Mouse (Mus musculus) forebrain, embryonic 15.5 days (tissue): ENCODE measurements around the gene Tcea2. TPM values are rescaled to one million over a fixed set of nuclear protein-coding genes. Genes with fewer than 3 reads are reported as not detected.

Source experiments
- ATAC-seq: fragments of 200-750 bp; cut with Nextera tagmentation; replicated peaks from 2 replicates; pipeline ENCODE4 v1.8.0; 2017; ENCODE audit warnings: mild to moderate bottlenecking, moderate TSS enrichment, moderate library complexity
- H3K27ac ChIP-seq: fragments of 300-500 bp; sonication (generic); replicated peaks from 2 replicates; pipeline ENCODE4 v1.5.1; 2015; ENCODE audit warnings: mild to moderate bottlenecking, inconsistent platforms
- H3K27me3 ChIP-seq: fragments of 300-500 bp; sonication (generic); 2 replicates; pipeline ENCODE4 v1.6.1; 2015; ENCODE audit warnings: inconsistent platforms
- H3K36me3 ChIP-seq: fragments of 300-500 bp; sonication (generic); 2 replicates; pipeline ENCODE4 v1.6.1; 2015; ENCODE audit warnings: mild to moderate bottlenecking, inconsistent platforms
- H3K4me1 ChIP-seq: fragments of 300-500 bp; sonication (generic); 2 replicates; pipeline ENCODE4 v1.6.1; 2015; ENCODE audit warnings: inconsistent platforms
- H3K4me2 ChIP-seq: fragments of 300-500 bp; sonication (generic); replicated peaks from 2 replicates; pipeline ENCODE4 v1.6.1; 2015; ENCODE audit warnings: mild to moderate bottlenecking, inconsistent platforms
- H3K4me3 ChIP-seq: fragments of 300-500 bp; sonication (generic); 2 replicates; pipeline ENCODE4 v1.5.1; 2015; ENCODE audit warnings: mild to moderate bottlenecking, inconsistent platforms
- H3K9ac ChIP-seq: fragments of 300-500 bp; sonication (generic); replicated peaks from 2 replicates; pipeline ENCODE4 v1.6.1; 2015; ENCODE audit warnings: mild to moderate bottlenecking, inconsistent platforms
- H3K9me3 ChIP-seq: fragments of 300-500 bp; sonication (generic); 2 replicates; pipeline ENCODE4 v1.6.1; 2016; ENCODE audit warnings: inconsistent platforms
- WGBS: fragments of 180-500 bp; shearing (Covaris S2); methylation state at CpG from one replicate; pipeline ENCODE4 v1.1.7; 2015; ENCODE audit warnings: mixed read lengths; 5-methylcytosine and 5-hydroxymethylcytosine counted together
- polyA plus RNA-seq: library from polyadenylated mRNA; unstranded; fragments of >200 nt; fragmentation: Nextera tagmentation; extraction: Ambion mirVana; gene quantifications from 2 replicates; pipeline ENCODE4 v1.2.1, GENCODE M21; 2015

The Tcea2 gene
- polyA plus RNA-seq, 1 experiment from 2014 or later = 44.8 TPM

- WGBS = 81% methylated on average over 3 of the region's 3 CpGs
- no peaks in the 10 kb centered on the region for H3K27me3 ChIP-seq
- no peak overlapping the region for H3K9ac ChIP-seq
- H3K4me1 ChIP-seq = peaks cover 21% of the 10 kb centered on the region
- 0 out of 2 replicates have a peak overlapping the region, but pooled peaks have one; percentile 67 for H3K4me3 ChIP-seq
- no peaks in the 10 kb centered on the region for H3K9me3 ChIP-seq
- peak overlapping the region; percentile 79 for H3K4me2 ChIP-seq
- no peak overlapping the region for H3K27ac ChIP-seq
- peaks cover 14% of the 10 kb centered on the region for H3K36me3 ChIP-seq
- ATAC-seq = no peak
Observed at GRCm38 (mm10) chr2:181692304-181692703, 12.2 kb downstream of the Tcea2 start.

GRCm38 (mm10) chr2:181693339-181694280 is 13.5 kb downstream of the Tcea2 start, which contains the start of gene Rgs19:
Rgs19 (minus strand) TSS chr2:181693977.
- Histone ChIP-seq H3K9me3 (no peaks in the 10 kb centered on the region), H3K27ac (peak within 1 kb of the TSS; percentile 25), H3K4me3 (peak within 1 kb of the TSS; percentile 67), H3K27me3 (no peaks in the 10 kb centered on the region), H3K4me1 (peaks cover 21% of the 10 kb centered on the region), H3K9ac (peak within 1 kb of the TSS; percentile 70), H3K4me2 (peak within 1 kb of the TSS; percentile 79), H3K36me3 (peaks cover 6% of the 10 kb centered on the region; the same call in 1 of the 2 replicates)
- ATAC-seq = peak; percentile 80
- under 1% methylated on average over 73 of the region's 75 CpGs for WGBS

GRCm38 (mm10) chr2:181694581-181694980 is 14.5 kb downstream of the Tcea2 start:
- H3K9ac ChIP-seq = no peak overlapping the region
- no peaks in the 10 kb centered on the region for H3K27me3 ChIP-seq
- no peak overlapping the region for H3K27ac ChIP-seq
- no peaks in the 10 kb centered on the region for H3K9me3 ChIP-seq
- 0 out of 2 replicates have a peak overlapping the region, but pooled peaks have one; percentile 79 for H3K4me2 ChIP-seq
- H3K36me3 ChIP-seq = no peaks in the 10 kb centered on the region
- ATAC-seq = no peak
- H3K4me3 ChIP-seq = peak overlapping the region; percentile 67; the same call in 1 of the 2 replicates
- WGBS = 87% methylated on average over 3 of the region's 3 CpGs
- H3K4me1 ChIP-seq = peaks cover 21% of the 10 kb centered on the region

- no peak for ATAC-seq
- Histone ChIP-seq H3K27me3 (no peaks in the 10 kb centered on the region), H3K4me3 (no peak overlapping the region), H3K27ac (no peak overlapping the region), H3K4me2 (no peak overlapping the region), H3K36me3 (no peaks in the 10 kb centered on the region), H3K9ac (no peak overlapping the region), H3K4me1 (peaks cover 21% of the 10 kb centered on the region), H3K9me3 (no peaks in the 10 kb centered on the region)
- 73% methylated on average over 1 of the region's 1 CpGs for WGBS
Observed at GRCm38 (mm10) chr2:181695776-181696175, 15.7 kb downstream of the Tcea2 start.

- Histone ChIP-seq H3K27ac (no peak overlapping the region), H3K36me3 (no peaks in the 10 kb centered on the region), H3K27me3 (no peaks in the 10 kb centered on the region), H3K4me3 (no peak overlapping the region), H3K4me1 (peaks cover 20% of the 10 kb centered on the region), H3K9ac (no peak overlapping the region), H3K4me2 (no peak overlapping the region), H3K9me3 (no peaks in the 10 kb centered on the region)
- WGBS = 79% methylated on average over 33 of the region's 33 CpGs
- ATAC-seq = no peak
Observed at GRCm38 (mm10) chr2:181696801-181697420, 16.8 kb downstream of the Tcea2 start.

- no peak for ATAC-seq
- no peaks in the 10 kb centered on the region for H3K27me3 ChIP-seq
Observed at GRCm38 (mm10) chr2:181698241-181698640, 18.1 kb downstream of the Tcea2 start, which contains the start of gene Lkaaear1. Lkaaear1 (minus strand) TSS chr2:181698442.

GRCm38 (mm10) chr2:181706668-181707067 is 26.6 kb downstream of the Tcea2 start:
- Histone ChIP-seq H3K27me3 (no peaks in the 10 kb centered on the region), H3K4me1 (no peaks in the 10 kb centered on the region), H3K27ac (no peak overlapping the region), H3K36me3 (no peaks in the 10 kb centered on the region), H3K9ac (no peak overlapping the region), H3K9me3 (no peaks in the 10 kb centered on the region), H3K4me2 (no peak overlapping the region), H3K4me3 (no peak overlapping the region)
- WGBS = 44% methylated on average over 4 of the region's 4 CpGs
- ATAC-seq = no peak

More at GRCm38 (mm10) chr2:181698241-181698640, 18.1 kb downstream of the Tcea2 start, which contains the start of gene Lkaaear1:
- Histone ChIP-seq H3K4me2 (no peak within 1 kb of the TSS), H3K4me1 (peaks cover 7% of the 10 kb centered on the region), H3K9ac (no peak within 1 kb of the TSS), H3K27ac (no peak within 1 kb of the TSS), H3K9me3 (no peaks in the 10 kb centered on the region), H3K4me3 (no peak within 1 kb of the TSS), H3K36me3 (no peaks in the 10 kb centered on the region)
- 37% methylated on average over 5 of the region's 5 CpGs for WGBS

- H3K9me3 ChIP-seq = no peaks in the 10 kb centered on the region
- peaks cover 4% of the 10 kb centered on the region; the same call in 1 of the 2 replicates for H3K36me3 ChIP-seq
- WGBS = 80% methylated on average over 1 of the region's 1 CpGs
- H3K27ac ChIP-seq = peak overlapping the region; percentile 87
- no peak overlapping the region for H3K4me2 ChIP-seq
- no peaks in the 10 kb centered on the region for H3K27me3 ChIP-seq
- ATAC-seq = peak; percentile 67
- H3K4me1 ChIP-seq = peaks cover 42% of the 10 kb centered on the region
- no peak overlapping the region for H3K9ac ChIP-seq
- H3K4me3 ChIP-seq = no peak overlapping the region
Observed at GRCm38 (mm10) chr2:181713749-181714148, 33.6 kb downstream of the Tcea2 start.

GRCm38 (mm10) chr2:181714903-181715326 is 34.8 kb downstream of the Tcea2 start, which contains the start of gene Oprl1:
Oprl1 (plus strand) TSS chr2:181715016.
- H3K27ac ChIP-seq = peak within 1 kb of the TSS; percentile 87
- peak within 1 kb of the TSS; percentile 65 for H3K9ac ChIP-seq
- ATAC-seq = peak; percentile 85
- H3K27me3 ChIP-seq = no peaks in the 10 kb centered on the region
- H3K4me3 ChIP-seq = peak within 1 kb of the TSS; percentile 50
- no peaks in the 10 kb centered on the region for H3K9me3 ChIP-seq
- H3K36me3 ChIP-seq = peaks cover 14% of the 10 kb centered on the region
- WGBS = 0% methylated on average over 7 of the region's 7 CpGs
- H3K4me2 ChIP-seq = peak within 1 kb of the TSS; percentile 54
- H3K4me1 ChIP-seq = peaks cover 42% of the 10 kb centered on the region

GRCm38 (mm10) chr2:181715382-181715781 is 35.3 kb downstream of the Tcea2 start:
- H3K4me2 ChIP-seq = peak overlapping the region; percentile 54
- no peaks in the 10 kb centered on the region for H3K9me3 ChIP-seq
- H3K9ac ChIP-seq = peak overlapping the region; percentile 65
- peaks cover 42% of the 10 kb centered on the region for H3K4me1 ChIP-seq
- H3K4me3 ChIP-seq = peak overlapping the region; percentile 50
- WGBS = 47% methylated on average over 3 of the region's 3 CpGs
- H3K27me3 ChIP-seq = no peaks in the 10 kb centered on the region
- ATAC-seq = peak; percentile 20
- peaks cover 16% of the 10 kb centered on the region for H3K36me3 ChIP-seq
- peak overlapping the region; percentile 87 for H3K27ac ChIP-seq

- H3K9ac ChIP-seq = no peak overlapping the region
Observed at GRCm38 (mm10) chr2:181716991-181717390, 36.9 kb downstream of the Tcea2 start.

GRCm38 (mm10) chr2:181720061-181720460 is 40.0 kb downstream of the Tcea2 start:
- ATAC-seq = no peak
- Histone ChIP-seq H3K4me2 (no peak overlapping the region), H3K9ac (no peak overlapping the region), H3K9me3 (no peaks in the 10 kb centered on the region), H3K4me3 (no peak overlapping the region), H3K27ac (no peak overlapping the region), H3K27me3 (no peaks in the 10 kb centered on the region), H3K36me3 (peaks cover 16% of the 10 kb centered on the region), H3K4me1 (peaks cover 29% of the 10 kb centered on the region)
- 37% methylated on average over 3 of the region's 3 CpGs for WGBS

More at GRCm38 (mm10) chr2:181716991-181717390, 36.9 kb downstream of the Tcea2 start:
- Histone ChIP-seq H3K4me3 (0 out of 2 replicates have a peak overlapping the region, but pooled peaks have one; percentile 3), H3K4me2 (peak overlapping the region; percentile 54), H3K27ac (no peak overlapping the region), H3K27me3 (no peaks in the 10 kb centered on the region), H3K4me1 (peaks cover 45% of the 10 kb centered on the region), H3K36me3 (peaks cover 16% of the 10 kb centered on the region), H3K9me3 (no peaks in the 10 kb centered on the region)
- no peak for ATAC-seq
- 62% methylated on average over 3 of the region's 3 CpGs for WGBS
